Mouse (Mus musculus): ENCODE measurements around the gene Hist1h3g. TPM values are rescaled to one million over a fixed set of nuclear protein-coding genes. Genes with fewer than 3 reads are reported as not detected.

Hist1h3g gene
- polyA plus RNA-seq, 1 experiment from 2014 or later = 7.8 TPM

- WGBS = 21% methylated on average over 5 of the region's 5 CpGs
- Histone ChIP-seq H3K36me3 (no peaks in the 10 kb centered on the region), H3K4me1 (peaks cover 16% of the 10 kb centered on the region), H3K4me3 (no peak overlapping the region), H3K9ac (no peak overlapping the region), H3K9me3 (no peaks in the 10 kb centered on the region), H3K27ac (no peak overlapping the region), H3K27me3 (no peaks in the 10 kb centered on the region), H3K4me2 (replicated peaks) (peak overlapping the region; percentile 41)
- no peak for ATAC-seq (ENCODE audit: insufficient number of reproducible peaks, insufficient read depth, low FRiP score, low TSS enrichment)
These were observed 33.7 kb upstream of the Hist1h3g start for GRCm38 (mm10) chr13:23501511-23501910.

GRCm38 (mm10) chr13:23502031-23502567 is 33.1 kb upstream of the Hist1h3g start:
- Histone ChIP-seq H3K27ac (no peak overlapping the region), H3K36me3 (no peaks in the 10 kb centered on the region), H3K9ac (no peak overlapping the region), H3K9me3 (no peaks in the 10 kb centered on the region), H3K27me3 (no peaks in the 10 kb centered on the region), H3K4me2 (replicated peaks) (peak overlapping the region; percentile 41), H3K4me1 (peaks cover 16% of the 10 kb centered on the region), H3K4me3 (no peak overlapping the region)
- 35% methylated on average over 9 of the region's 9 CpGs for WGBS
- ATAC-seq (ENCODE audit: insufficient number of reproducible peaks, insufficient read depth, low FRiP score, low TSS enrichment) = no peak

- ATAC-seq (ENCODE audit: insufficient number of reproducible peaks, insufficient read depth, low FRiP score, low TSS enrichment) = no peak
- no peak overlapping the region for H3K9ac ChIP-seq
- H3K36me3 ChIP-seq = no peaks in the 10 kb centered on the region
- H3K4me3 ChIP-seq = no peak overlapping the region
- peaks cover 16% of the 10 kb centered on the region for H3K4me1 ChIP-seq
- H3K4me2 ChIP-seq (replicated peaks) = no peak overlapping the region
- H3K27me3 ChIP-seq = no peaks in the 10 kb centered on the region
- no peak overlapping the region for H3K27ac ChIP-seq
- no peaks in the 10 kb centered on the region for H3K9me3 ChIP-seq
- 31% methylated on average over 4 of the region's 4 CpGs for WGBS
These were observed 32.3 kb upstream of the Hist1h3g start for GRCm38 (mm10) chr13:23502916-23503315.

GRCm38 (mm10) chr13:23503797-23504196 is 31.4 kb upstream of the Hist1h3g start:
- no peak for ATAC-seq (ENCODE audit: insufficient number of reproducible peaks, insufficient read depth, low FRiP score, low TSS enrichment)
- Histone ChIP-seq H3K9me3 (no peaks in the 10 kb centered on the region), H3K4me2 (replicated peaks) (peak overlapping the region; percentile 15; the same call in 1 of the 2 replicates), H3K9ac (no peak overlapping the region), H3K36me3 (no peaks in the 10 kb centered on the region), H3K27me3 (no peaks in the 10 kb centered on the region), H3K4me3 (no peak overlapping the region), H3K4me1 (peaks cover 14% of the 10 kb centered on the region), H3K27ac (no peak overlapping the region)
- WGBS = 2% methylated on average over 9 of the region's 9 CpGs

GRCm38 (mm10) chr13:23505662-23506345 is 29.4 kb upstream of the Hist1h3g start:
- Histone ChIP-seq H3K4me1 (peaks cover 14% of the 10 kb centered on the region; the same call in 1 of the 2 replicates), H3K9ac (peak overlapping the region; percentile 25; the same call in 1 of the 2 replicates), H3K4me2 (replicated peaks) (peak overlapping the region; percentile 55), H3K27me3 (no peaks in the 10 kb centered on the region), H3K9me3 (no peaks in the 10 kb centered on the region), H3K4me3 (peak overlapping the region; percentile 29), H3K36me3 (no peaks in the 10 kb centered on the region), H3K27ac (peak overlapping the region; percentile 55; the same call in 1 of the 2 replicates)
- ATAC-seq (ENCODE audit: insufficient number of reproducible peaks, insufficient read depth, low FRiP score, low TSS enrichment) = no peak
- 2% methylated on average over 14 of the region's 14 CpGs for WGBS

GRCm38 (mm10) chr13:23506351-23506750 is 28.9 kb upstream of the Hist1h3g start:
- peak overlapping the region; percentile 55 for H3K4me2 ChIP-seq (replicated peaks)
- H3K4me1 ChIP-seq = peaks cover 14% of the 10 kb centered on the region; the same call in 1 of the 2 replicates
- H3K36me3 ChIP-seq = no peaks in the 10 kb centered on the region
- WGBS = 5% methylated on average over 13 of the region's 13 CpGs
- H3K9ac ChIP-seq = no peak overlapping the region
- peak overlapping the region; percentile 29 for H3K4me3 ChIP-seq
- no peaks in the 10 kb centered on the region for H3K27me3 ChIP-seq
- no peak for ATAC-seq (ENCODE audit: insufficient number of reproducible peaks, insufficient read depth, low FRiP score, low TSS enrichment)
- peak overlapping the region; percentile 55; the same call in 1 of the 2 replicates for H3K27ac ChIP-seq
- H3K9me3 ChIP-seq = no peaks in the 10 kb centered on the region

GRCm38 (mm10) chr13:23506819-23507515 is 28.3 kb upstream of the Hist1h3g start:
- Histone ChIP-seq H3K4me1 (peaks cover 14% of the 10 kb centered on the region; the same call in 1 of the 2 replicates), H3K36me3 (no peaks in the 10 kb centered on the region), H3K9ac (no peak overlapping the region), H3K27ac (no peak overlapping the region), H3K4me3 (peak overlapping the region; percentile 29; the same call in 1 of the 2 replicates), H3K27me3 (no peaks in the 10 kb centered on the region), H3K4me2 (replicated peaks) (peak overlapping the region; percentile 55; the same call in 1 of the 2 replicates), H3K9me3 (no peaks in the 10 kb centered on the region)
- no peak for ATAC-seq (ENCODE audit: insufficient number of reproducible peaks, insufficient read depth, low FRiP score, low TSS enrichment)
- 14% methylated on average over 14 of the region's 14 CpGs for WGBS

GRCm38 (mm10) chr13:23510127-23510526 is 25.1 kb upstream of the Hist1h3g start:
- 32% methylated on average over 1 of the region's 1 CpGs for WGBS
- H3K4me3 ChIP-seq = no peak overlapping the region
- no peak overlapping the region for H3K4me2 ChIP-seq (replicated peaks)
- peaks cover 11% of the 10 kb centered on the region; the same call in 1 of the 2 replicates for H3K4me1 ChIP-seq
- no peaks in the 10 kb centered on the region for H3K27me3 ChIP-seq
- no peaks in the 10 kb centered on the region for H3K9me3 ChIP-seq
- no peak overlapping the region for H3K9ac ChIP-seq
- no peaks in the 10 kb centered on the region for H3K36me3 ChIP-seq
- ATAC-seq (ENCODE audit: insufficient number of reproducible peaks, insufficient read depth, low FRiP score, low TSS enrichment) = no peak
- H3K27ac ChIP-seq = no peak overlapping the region

- no peaks in the 10 kb centered on the region for H3K36me3 ChIP-seq
- no peaks in the 10 kb centered on the region for H3K9me3 ChIP-seq
- H3K27me3 ChIP-seq = no peaks in the 10 kb centered on the region
- H3K27ac ChIP-seq = no peak overlapping the region
- 91% methylated on average over 1 of the region's 1 CpGs for WGBS
- H3K4me3 ChIP-seq = no peak overlapping the region
- 0 out of 2 replicates have a peak, but pooled peaks cover 3% of the 10 kb centered on the region for H3K4me1 ChIP-seq
- no peak overlapping the region for H3K4me2 ChIP-seq (replicated peaks)
- no peak for ATAC-seq (ENCODE audit: insufficient number of reproducible peaks, insufficient read depth, low FRiP score, low TSS enrichment)
- H3K9ac ChIP-seq = no peak overlapping the region
These were observed 21.7 kb upstream of the Hist1h3g start for GRCm38 (mm10) chr13:23513517-23513916.

GRCm38 (mm10) chr13:23515281-23515680 is 19.9 kb upstream of the Hist1h3g start:
- Histone ChIP-seq H3K27ac (no peak overlapping the region), H3K4me2 (replicated peaks) (no peak overlapping the region), H3K9me3 (no peaks in the 10 kb centered on the region), H3K4me3 (no peak overlapping the region), H3K9ac (no peak overlapping the region), H3K36me3 (no peaks in the 10 kb centered on the region), H3K27me3 (no peaks in the 10 kb centered on the region), H3K4me1 (0 out of 2 replicates have a peak, but pooled peaks cover 3% of the 10 kb centered on the region)
- ATAC-seq (ENCODE audit: insufficient number of reproducible peaks, insufficient read depth, low FRiP score, low TSS enrichment) = no peak
- 72% methylated on average over 5 of the region's 5 CpGs for WGBS

- Histone ChIP-seq H3K9ac (peak overlapping the region; percentile 40; the same call in 1 of the 2 replicates), H3K27ac (no peak overlapping the region), H3K4me1 (no peaks in the 10 kb centered on the region), H3K4me3 (peak overlapping the region; percentile 33), H3K9me3 (no peaks in the 10 kb centered on the region), H3K4me2 (replicated peaks) (peak overlapping the region; percentile 61), H3K36me3 (no peaks in the 10 kb centered on the region), H3K27me3 (no peaks in the 10 kb centered on the region)
- ATAC-seq (ENCODE audit: insufficient number of reproducible peaks, insufficient read depth, low FRiP score, low TSS enrichment) = no peak
- WGBS = 50% methylated on average over 15 of the region's 15 CpGs
These were observed 19.2 kb upstream of the Hist1h3g start for GRCm38 (mm10) chr13:23515826-23516620.
